Mouse (Mus musculus) cerebellum, adult 2 months (tissue): ENCODE measurements around the gene Tspan12. TPM values are rescaled to one million over a fixed set of nuclear protein-coding genes. Genes with fewer than 3 reads are reported as not detected.

Source experiments
- DNase-seq, 2 experiments: peaks; one replicate each; pipeline ENCODE4 v3.0.0; 2021
- H3K27ac ChIP-seq: fragments of 200-500 bp; 2 replicates; pipeline ENCODE4 v1.5.1; 2012; ENCODE audit warnings: low read length, control low read depth, inconsistent platforms; ENCODE audit not compliant: insufficient read depth
- H3K27me3 ChIP-seq: fragments of 200-500 bp; 2 replicates; pipeline ENCODE4 v1.6.1; 2012; ENCODE audit warnings: inconsistent platforms, mild to moderate bottlenecking, low read length, moderate library complexity; ENCODE audit not compliant: control insufficient read depth, insufficient read depth
- H3K4me1 ChIP-seq: fragments of 200-500 bp; 2 replicates; pipeline ENCODE4 v1.6.1; 2011; ENCODE audit warnings: low read length; ENCODE audit not compliant: control insufficient read depth, insufficient read depth
- H3K4me3 ChIP-seq: fragments of 200-500 bp; replicated peaks from 2 replicates; pipeline ENCODE3; 2011; ENCODE audit warnings: mild to moderate bottlenecking, low read depth, low read length, control low read depth; ENCODE audit not compliant: insufficient read depth
- CTCF ChIP-seq: fragments of 200-500 bp; IDR thresholded peaks from 2 replicates; pipeline ENCODE4 v1.5.1; 2011; ENCODE audit warnings: low read depth, mild to moderate bottlenecking, control low read depth, low read length, moderate library complexity, borderline replicate concordance; ENCODE audit not compliant: insufficient read depth
- POLR2A ChIP-seq: fragments of 200-500 bp; IDR thresholded peaks from 2 replicates; pipeline ENCODE4 v1.6.1; 2011; ENCODE audit warnings: low read length, control low read depth, borderline replicate concordance; ENCODE audit not compliant: insufficient read depth
- WGBS: fragments of 180-500 bp; shearing (Covaris S2); methylation state at CpG from one replicate; pipeline ENCODE4 v1.1.7; 2018; 5-methylcytosine and 5-hydroxymethylcytosine counted together
- polyA plus RNA-seq: library from polyadenylated mRNA; depleted of rRNA; stranded (reverse); fragments of >200 nt; gene quantifications from 2 replicates; pipeline ENCODE4 v1.2.3, GENCODE M21; 2012

The Tspan12 gene
- polyA plus RNA-seq, 1 experiment = 17.8 TPM

- 75% methylated on average over 10 of the region's 10 CpGs for WGBS
- TF ChIP-seq POLR2A (no peak), CTCF (no peak)
- no peak for DNase-seq
- Histone ChIP-seq H3K27ac (no peak overlapping the region), H3K27me3 (no peaks in the 10 kb centered on the region), H3K4me1 (no peaks in the 10 kb centered on the region), H3K4me3 (no peak overlapping the region)
Measured at GRCm38 (mm10) chr6:21839244-21839814, 13.0 kb downstream of the Tspan12 start.

GRCm38 (mm10) chr6:21833531-21833930 is 18.8 kb downstream of the Tspan12 start:
- no peak for DNase-seq
- H3K27me3 ChIP-seq = no peaks in the 10 kb centered on the region
- H3K4me1 ChIP-seq = no peaks in the 10 kb centered on the region
- no peak overlapping the region for H3K4me3 ChIP-seq
- 93% methylated on average over 4 of the region's 4 CpGs for WGBS
- no peak overlapping the region for H3K27ac ChIP-seq
- TF ChIP-seq CTCF = no peak
- no peak for TF ChIP-seq POLR2A

- DNase-seq = no peak
- 69% methylated on average over 3 of the region's 3 CpGs for WGBS
Measured at GRCm38 (mm10) chr6:21831871-21832270, 20.4 kb downstream of the Tspan12 start.

GRCm38 (mm10) chr6:21830931-21831330 is 21.4 kb downstream of the Tspan12 start:
- no peaks in the 10 kb centered on the region for H3K4me1 ChIP-seq
- H3K4me3 ChIP-seq = no peak overlapping the region
- 91% methylated on average over 6 of the region's 6 CpGs for WGBS
- DNase-seq = no peak
- H3K27ac ChIP-seq = no peak overlapping the region
- no peak for TF ChIP-seq POLR2A
- TF ChIP-seq CTCF = no peak
- no peaks in the 10 kb centered on the region for H3K27me3 ChIP-seq

More at GRCm38 (mm10) chr6:21831871-21832270, 20.4 kb downstream of the Tspan12 start:
- H3K27ac ChIP-seq = no peak overlapping the region
- no peak overlapping the region for H3K4me3 ChIP-seq
- TF ChIP-seq CTCF = no peak
- no peak for TF ChIP-seq POLR2A
- no peaks in the 10 kb centered on the region for H3K27me3 ChIP-seq
- H3K4me1 ChIP-seq = no peaks in the 10 kb centered on the region

GRCm38 (mm10) chr6:21829930-21830329 is 22.4 kb downstream of the Tspan12 start:
- no peaks in the 10 kb centered on the region for H3K27me3 ChIP-seq
- H3K4me3 ChIP-seq = no peak overlapping the region
- TF ChIP-seq POLR2A = no peak
- no peaks in the 10 kb centered on the region for H3K4me1 ChIP-seq
- no peak for DNase-seq
- no peak overlapping the region for H3K27ac ChIP-seq
- 96% methylated on average over 7 of the region's 7 CpGs for WGBS

GRCm38 (mm10) chr6:21828437-21828836 is 23.9 kb downstream of the Tspan12 start:
- no peak overlapping the region for H3K4me3 ChIP-seq
- peak in 1 of 2 experiments; percentile 9 for DNase-seq
- WGBS = 39% methylated on average over 4 of the region's 4 CpGs

GRCm38 (mm10) chr6:21828001-21828400 is 24.3 kb downstream of the Tspan12 start:
- DNase-seq = no peak
- Histone ChIP-seq H3K4me1 (no peaks in the 10 kb centered on the region), H3K4me3 (no peak overlapping the region), H3K27ac (no peak overlapping the region), H3K27me3 (no peaks in the 10 kb centered on the region)
- 96% methylated on average over 7 of the region's 7 CpGs for whole genome bisulfite sequencing
- TF ChIP-seq POLR2A (no peak), CTCF (no peak)

More at GRCm38 (mm10) chr6:21828437-21828836, 23.9 kb downstream of the Tspan12 start:
- no peaks in the 10 kb centered on the region for H3K27me3 ChIP-seq
- H3K4me1 ChIP-seq = no peaks in the 10 kb centered on the region
- TF ChIP-seq CTCF = no peak
- no peak for TF ChIP-seq POLR2A
- H3K27ac ChIP-seq = no peak overlapping the region

GRCm38 (mm10) chr6:21823694-21824093 is 28.6 kb downstream of the Tspan12 start:
- no peak for TF ChIP-seq POLR2A
- no peak for TF ChIP-seq CTCF
- no peak for DNase-seq
- Histone ChIP-seq H3K4me1 (no peaks in the 10 kb centered on the region), H3K27ac (no peak overlapping the region), H3K27me3 (no peaks in the 10 kb centered on the region), H3K4me3 (no peak overlapping the region)
- 76% methylated on average over 7 of the region's 7 CpGs for WGBS
